Mouse (Mus musculus): Measurements from ENCODE around the gene Olfr76. TPM values are rescaled to one million over a fixed set of nuclear protein-coding genes. Genes with fewer than 3 reads are reported as not detected.
"Not testable (repeated sequence)": the region's sequence is repeated elsewhere in the genome, so short reads cannot be mapped to it uniquely, and the experiment has no call there.

The Olfr76 gene
- total and polyA plus RNA-seq, 3 experiments, result 0.03 TPM; not detected in 2

GRCm38 (mm10) chr19:12091913-12092312, 31.1 kb downstream of the Olfr76 start, which contains the start of gene Olfr1426:
Gene Olfr1426 (minus strand): TSS chr19:12092013.
- Histone ChIP-seq H3K27me3 (ENCODE audit: control insufficient read depth in 1 of 2, insufficient read depth in 2 of 2, low read length in 2 of 2) (peaks cover 2 to 3% of the 10 kb centered on the region in 2 experiments; a peak in 3 of 4 replicates), H3K4me3 (ENCODE audit: control insufficient read depth in 1 of 2, insufficient read depth in 1 of 2, low read depth in 2 of 2, low read length in 2 of 2) (no peak within 1 kb of the TSS), H3K79me2 (ENCODE audit: control insufficient read depth, insufficient read depth, low read length, poor library complexity) (no peaks in the 10 kb centered on the region), H3K36me3 (ENCODE audit: control insufficient read depth in 1 of 2, insufficient read depth in 2 of 2, low read length in 2 of 2) (no peaks in the 10 kb centered on the region), H3K9ac (ENCODE audit: control insufficient read depth, low read depth, low read length, poor library complexity, severe bottlenecking) (no peak within 1 kb of the TSS), H3K9me3 (replicated peaks; ENCODE audit: insufficient read depth, low read length) (no peaks in the 10 kb centered on the region), H3K27ac (ENCODE audit: control insufficient read depth, low read depth, low read length) (no peak within 1 kb of the TSS), H3K4me1 (ENCODE audit: control insufficient read depth in 1 of 2, insufficient read depth in 2 of 2, low read length in 2 of 2) (no peaks in the 10 kb centered on the region)
- TF ChIP-seq POLR2AphosphoS5 (IDR thresholded peaks at IDR 0.05; ENCODE audit: borderline replicate concordance, low read depth, low read length) (no peak), MXI1 (IDR thresholded peaks at IDR 0.05; ENCODE audit: low read depth, low read length) (no peak)
- no peak for DNase-seq (ENCODE audit: low read depth, low spot score)

DNA sequence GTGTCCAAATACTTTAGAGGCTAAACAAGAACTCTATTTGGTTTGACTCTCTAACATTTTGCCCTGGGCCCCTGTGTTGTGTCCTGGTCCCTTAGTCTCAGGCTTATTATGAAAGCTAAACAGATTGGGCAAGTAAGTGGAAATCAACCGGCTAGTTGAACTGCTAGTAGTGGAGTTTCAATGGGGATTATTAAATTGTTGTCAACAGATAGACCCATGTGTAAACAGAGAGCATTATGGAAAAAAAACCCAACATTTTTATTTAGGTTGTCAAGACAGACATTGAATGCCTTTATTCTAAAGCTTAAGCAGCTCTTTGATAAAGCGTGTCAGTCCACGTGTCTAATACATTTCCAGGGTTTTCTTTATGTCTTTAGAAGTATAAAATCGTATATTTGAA, 45.4 kb downstream of the Olfr76 start, which contains the start of gene Olfr1425:
Olfr1425 (minus strand) TSS at position 101 of the 400 bp plus-strand sequence.
- not testable (repeated sequence) for H3K4me3 ChIP-seq (ENCODE audit: control insufficient read depth in 1 of 2, insufficient read depth in 1 of 2, low read depth in 2 of 2, low read length in 2 of 2); H3K79me2 ChIP-seq (ENCODE audit: control insufficient read depth, insufficient read depth, low read length, poor library complexity); H3K9me3 ChIP-seq (replicated peaks; ENCODE audit: insufficient read depth, low read length); DNase-seq (ENCODE audit: low read depth, low spot score); H3K27me3 ChIP-seq (ENCODE audit: control insufficient read depth in 1 of 2, insufficient read depth in 2 of 2, low read length in 2 of 2); H3K36me3 ChIP-seq (ENCODE audit: control insufficient read depth in 1 of 2, insufficient read depth in 2 of 2, low read length in 2 of 2); H3K9ac ChIP-seq (ENCODE audit: control insufficient read depth, low read depth, low read length, poor library complexity, severe bottlenecking); H3K27ac ChIP-seq (ENCODE audit: control insufficient read depth, low read depth, low read length); H3K4me1 ChIP-seq (ENCODE audit: control insufficient read depth in 1 of 2, insufficient read depth in 2 of 2, low read length in 2 of 2)

DNA sequence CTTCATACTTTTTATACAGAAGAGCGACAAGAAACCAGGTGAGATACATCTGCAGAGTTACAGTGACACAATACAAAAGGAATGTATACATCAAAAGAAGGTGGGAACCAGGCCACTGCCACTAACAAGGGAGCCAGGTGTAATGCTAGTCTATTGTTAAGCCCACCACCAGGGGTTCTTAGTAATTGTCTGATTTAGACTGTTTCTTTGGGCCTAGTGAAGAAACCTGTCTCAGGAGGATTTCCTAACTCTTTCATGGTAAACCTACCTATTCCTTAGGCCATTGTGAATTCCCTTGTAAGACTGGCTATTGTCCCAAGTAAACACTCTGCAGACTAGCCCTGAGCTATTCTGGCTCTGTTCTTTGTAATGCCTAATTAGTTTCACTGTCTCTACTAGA, 53.5 kb downstream of the Olfr76 start:
- not testable (repeated sequence) for H3K9ac ChIP-seq (ENCODE audit: control insufficient read depth, low read depth, low read length, poor library complexity, severe bottlenecking); H3K9me3 ChIP-seq (replicated peaks; ENCODE audit: insufficient read depth, low read length); H3K79me2 ChIP-seq (ENCODE audit: control insufficient read depth, insufficient read depth, low read length, poor library complexity)

More for the DNA sequence above, 53.5 kb downstream of the Olfr76 start:
- H3K27me3 ChIP-seq (ENCODE audit: control insufficient read depth in 1 of 2, insufficient read depth in 2 of 2, low read length in 2 of 2); H3K4me1 ChIP-seq (ENCODE audit: control insufficient read depth in 1 of 2, insufficient read depth in 2 of 2, low read length in 2 of 2); DNase-seq (ENCODE audit: low read depth, low spot score); H3K27ac ChIP-seq (ENCODE audit: control insufficient read depth, low read depth, low read length); H3K4me3 ChIP-seq (ENCODE audit: control insufficient read depth in 1 of 2, insufficient read depth in 1 of 2, low read depth in 2 of 2, low read length in 2 of 2); H3K36me3 ChIP-seq (ENCODE audit: control insufficient read depth in 1 of 2, insufficient read depth in 2 of 2, low read length in 2 of 2): not testable (repeated sequence)

Other genes with a start within 250 kb of the Olfr76 start
- gene Olfr1419, start 248.1 kb downstream of the Olfr76 start, total RNA-seq (2012; rRNA removed), result not detected in 2 replicates
- gene Olfr1419, start 248.1 kb downstream of the Olfr76 start, polyA plus RNA-seq (2012; ENCODE audit: insufficient read depth in 1 of 2, insufficient read length in 2 of 2, low read depth in 1 of 2, low replicate concordance in 2 of 2, missing spikeins in 1 of 2), result not detected
- not detected in 2 replicates for gene Olfr1420, start 236.6 kb downstream of the Olfr76 start, total RNA-seq (2012; rRNA removed)
- gene Olfr1420, start 236.6 kb downstream of the Olfr76 start, polyA plus RNA-seq (2012; ENCODE audit: insufficient read depth in 1 of 2, insufficient read length in 2 of 2, low read depth in 1 of 2, low replicate concordance in 2 of 2, missing spikeins in 1 of 2), result under 1 TPM in 1 of 2 experiments, not detected in 1; 0.03 TPM
- gene Patl1, start 210.8 kb downstream of the Olfr76 start, total RNA-seq (2012; rRNA removed), result 5.4 and 6.1 TPM in 2 replicates
- 10 to 100 TPM in 1 of 2 experiments, not detected in 1; 33.5 TPM for gene Patl1, start 210.8 kb downstream of the Olfr76 start, polyA plus RNA-seq (2012; ENCODE audit: insufficient read depth in 1 of 2, insufficient read length in 2 of 2, low read depth in 1 of 2, low replicate concordance in 2 of 2, missing spikeins in 1 of 2)
- 16.4 and 16.5 TPM in 2 replicates for gene Osbp, start 157.3 kb downstream of the Olfr76 start, total RNA-seq (2012; rRNA removed)
- 10 to 100 TPM; 38.8 to 64.6 TPM for gene Osbp, start 157.3 kb downstream of the Olfr76 start, polyA plus RNA-seq (2012; ENCODE audit: insufficient read depth in 1 of 2, insufficient read length in 2 of 2, low read depth in 1 of 2, low replicate concordance in 2 of 2, missing spikeins in 1 of 2)
- gene Olfr1423, start 81.9 kb downstream of the Olfr76 start, total RNA-seq (2012; rRNA removed), result 0.04 TPM in 1 of 2 replicates, not detected in the other
- gene Olfr1423, start 81.9 kb downstream of the Olfr76 start, polyA plus RNA-seq (2012; ENCODE audit: insufficient read depth in 1 of 2, insufficient read length in 2 of 2, low read depth in 1 of 2, low replicate concordance in 2 of 2, missing spikeins in 1 of 2), result under 1 TPM in 1 of 2 experiments, not detected in 1; 0.25 TPM
- gene Olfr1424, start 60.5 kb downstream of the Olfr76 start, total RNA-seq (2012; rRNA removed), result not detected in 2 replicates
- gene Olfr1424, start 60.5 kb downstream of the Olfr76 start, polyA plus RNA-seq (2012; ENCODE audit: insufficient read depth in 1 of 2, insufficient read length in 2 of 2, low read depth in 1 of 2, low replicate concordance in 2 of 2, missing spikeins in 1 of 2), result not detected
- not detected in 2 replicates for gene Olfr1425, start 45.5 kb downstream of the Olfr76 start, total RNA-seq (2012; rRNA removed)
- not detected for gene Olfr1425, start 45.5 kb downstream of the Olfr76 start, polyA plus RNA-seq (2012; ENCODE audit: insufficient read depth in 1 of 2, insufficient read length in 2 of 2, low read depth in 1 of 2, low replicate concordance in 2 of 2, missing spikeins in 1 of 2)
- gene Olfr1426, start 31.2 kb downstream of the Olfr76 start, total RNA-seq (2012; rRNA removed), result not detected in 2 replicates
- not detected for gene Olfr1426, start 31.2 kb downstream of the Olfr76 start, polyA plus RNA-seq (2012; ENCODE audit: insufficient read depth in 1 of 2, insufficient read length in 2 of 2, low read depth in 1 of 2, low replicate concordance in 2 of 2, missing spikeins in 1 of 2)
- not detected in 2 replicates for gene Olfr1427, start 19.9 kb downstream of the Olfr76 start, total RNA-seq (2012; rRNA removed)
- gene Olfr1427, start 19.9 kb downstream of the Olfr76 start, polyA plus RNA-seq (2012; ENCODE audit: insufficient read depth in 1 of 2, insufficient read length in 2 of 2, low read depth in 1 of 2, low replicate concordance in 2 of 2, missing spikeins in 1 of 2), result not detected
- not detected in 2 replicates for gene Olfr1428, start 7.3 kb downstream of the Olfr76 start, total RNA-seq (2012; rRNA removed)
- gene Olfr1428, start 7.3 kb downstream of the Olfr76 start, polyA plus RNA-seq (2012; ENCODE audit: insufficient read depth in 1 of 2, insufficient read length in 2 of 2, low read depth in 1 of 2, low replicate concordance in 2 of 2, missing spikeins in 1 of 2), result not detected
- not detected in 2 replicates for gene Olfr1555-ps1, start 46.9 kb upstream of the Olfr76 start, total RNA-seq (2012; rRNA removed)
- not detected for gene Olfr1555-ps1, start 46.9 kb upstream of the Olfr76 start, polyA plus RNA-seq (2012; ENCODE audit: insufficient read depth in 1 of 2, insufficient read length in 2 of 2, low read depth in 1 of 2, low replicate concordance in 2 of 2, missing spikeins in 1 of 2)
- gene Olfr1431, start 77.4 kb upstream of the Olfr76 start, total RNA-seq (2012; rRNA removed), result not detected in 2 replicates
- gene Olfr1431, start 77.4 kb upstream of the Olfr76 start, polyA plus RNA-seq (2012; ENCODE audit: insufficient read depth in 1 of 2, insufficient read length in 2 of 2, low read depth in 1 of 2, low replicate concordance in 2 of 2, missing spikeins in 1 of 2), result not detected
- gene Olfr1432, start 109.4 kb upstream of the Olfr76 start, total RNA-seq (2012; rRNA removed), result not detected in 2 replicates
- gene Olfr1432, start 109.4 kb upstream of the Olfr76 start, polyA plus RNA-seq (2012; ENCODE audit: insufficient read depth in 1 of 2, insufficient read length in 2 of 2, low read depth in 1 of 2, low replicate concordance in 2 of 2, missing spikeins in 1 of 2), result not detected
- gene Olfr262, start 118.5 kb upstream of the Olfr76 start, total RNA-seq (2012; rRNA removed), result not detected in 2 replicates
- not detected for gene Olfr262, start 118.5 kb upstream of the Olfr76 start, polyA plus RNA-seq (2012; ENCODE audit: insufficient read depth in 1 of 2, insufficient read length in 2 of 2, low read depth in 1 of 2, low replicate concordance in 2 of 2, missing spikeins in 1 of 2)
- gene Olfr235, start 137.8 kb upstream of the Olfr76 start, total RNA-seq (2012; rRNA removed), result not detected in 2 replicates
- gene Olfr235, start 137.8 kb upstream of the Olfr76 start, polyA plus RNA-seq (2012; ENCODE audit: insufficient read depth in 1 of 2, insufficient read length in 2 of 2, low read depth in 1 of 2, low replicate concordance in 2 of 2, missing spikeins in 1 of 2), result not detected
- not detected in 2 replicates for gene Olfr1434, start 156.7 kb upstream of the Olfr76 start, total RNA-seq (2012; rRNA removed)
- gene Olfr1434, start 156.7 kb upstream of the Olfr76 start, polyA plus RNA-seq (2012; ENCODE audit: insufficient read depth in 1 of 2, insufficient read length in 2 of 2, low read depth in 1 of 2, low replicate concordance in 2 of 2, missing spikeins in 1 of 2), result not detected
- not detected in 2 replicates for gene Olfr1436, start 175.9 kb upstream of the Olfr76 start, total RNA-seq (2012; rRNA removed)
- gene Olfr1436, start 175.9 kb upstream of the Olfr76 start, polyA plus RNA-seq (2012; ENCODE audit: insufficient read depth in 1 of 2, insufficient read length in 2 of 2, low read depth in 1 of 2, low replicate concordance in 2 of 2, missing spikeins in 1 of 2), result not detected
- gene Olfr1437, start 201.9 kb upstream of the Olfr76 start, total RNA-seq (2012; rRNA removed), result not detected in 2 replicates
- not detected for gene Olfr1437, start 201.9 kb upstream of the Olfr76 start, polyA plus RNA-seq (2012; ENCODE audit: insufficient read depth in 1 of 2, insufficient read length in 2 of 2, low read depth in 1 of 2, low replicate concordance in 2 of 2, missing spikeins in 1 of 2)
- gene Olfr1438-ps1, start 212.7 kb upstream of the Olfr76 start, total RNA-seq (2012; rRNA removed), result not detected in 2 replicates
- under 1 TPM in 1 of 2 experiments, not detected in 1; 0.03 TPM for gene Olfr1438-ps1, start 212.7 kb upstream of the Olfr76 start, polyA plus RNA-seq (2012; ENCODE audit: insufficient read depth in 1 of 2, insufficient read length in 2 of 2, low read depth in 1 of 2, low replicate concordance in 2 of 2, missing spikeins in 1 of 2)

Measured in MEL (cell line).